Mouse (Mus musculus) right cerebral cortex, adult 2 months (tissue): ENCODE measurements around the gene Ccer2.
A peak's percentile ranks its signal among the peaks of the same experiment; 100 is the strongest.

Source experiments
- DNase-seq, 2 experiments: peaks; one replicate each; pipeline ENCODE4 v3.0.0; 2021 to 2022; ENCODE audit warnings: low spot score in 2 of 2

Gene Ccer2

GRCm38 (mm10) chr7:28790066-28790806 lies 34.3 kb downstream of the Ccer2 start:
- DNase-seq, result no peak

- DNase-seq, result no peak
These were observed 35.7 kb downstream of the Ccer2 start for GRCm38 (mm10) chr7:28791706-28792105.

DNA sequence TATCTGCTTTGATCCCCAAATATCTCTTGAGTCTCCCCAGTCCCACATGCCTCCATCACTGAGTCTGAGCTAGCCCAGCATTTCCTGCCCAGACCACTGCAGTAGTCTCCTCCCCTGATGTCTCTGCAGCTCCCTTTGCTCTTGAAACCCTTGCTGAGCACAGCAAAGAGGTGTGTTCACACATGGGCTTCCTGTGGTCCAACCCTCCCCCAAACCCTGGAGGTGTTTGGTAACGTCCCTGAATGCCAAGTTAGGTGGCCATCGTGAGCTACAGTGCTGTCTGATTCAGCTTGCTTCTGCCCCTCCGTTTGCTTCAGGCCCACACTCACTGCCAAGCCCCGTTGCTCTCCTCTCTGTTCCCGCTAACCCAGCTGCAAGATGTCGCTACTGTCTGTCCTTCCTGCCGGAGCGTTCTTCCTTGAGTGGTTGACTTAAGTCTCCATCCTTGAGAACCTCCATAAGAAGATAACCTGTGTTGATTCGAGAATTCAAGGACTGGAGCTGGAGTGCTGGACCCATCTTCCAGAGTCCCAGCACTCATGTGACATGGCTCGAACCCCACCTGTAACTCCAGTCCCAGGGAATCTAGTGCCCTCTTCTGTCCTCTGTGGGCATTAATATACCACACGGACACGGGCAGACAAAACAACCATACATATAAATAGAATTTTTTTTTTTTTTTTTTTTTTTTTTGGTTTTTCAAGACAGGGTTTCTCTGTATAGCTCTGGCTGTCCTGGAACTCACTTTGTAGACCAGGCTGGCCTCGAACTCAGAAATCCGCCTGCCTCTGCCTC lies 36.6 kb downstream of the Ccer2 start:
- DNase-seq, result no peak

DNA sequence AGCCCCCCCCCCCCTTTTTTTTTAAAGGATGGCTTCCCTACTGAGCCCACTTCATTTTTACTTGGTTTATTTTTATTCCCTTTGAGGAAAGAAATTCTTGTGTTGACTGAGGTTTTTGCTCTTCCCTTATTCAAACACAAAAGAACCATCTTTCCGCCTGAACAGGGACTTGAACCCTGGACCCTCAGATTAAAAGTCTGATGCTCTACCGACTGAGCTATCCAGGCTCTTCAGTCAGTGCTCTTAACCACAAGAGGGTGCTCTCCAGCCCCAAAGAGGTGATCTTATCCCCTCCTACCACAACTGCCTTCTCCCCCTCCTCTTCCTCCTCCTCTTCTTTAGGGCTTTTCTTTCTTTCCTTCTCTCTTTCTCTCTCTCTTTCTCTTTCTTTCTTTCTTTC lies 37.9 kb downstream of the Ccer2 start:
- DNase-seq, result no peak

- no peak for DNase-seq
These were observed 38.5 kb downstream of the Ccer2 start for GRCm38 (mm10) chr7:28794496-28794895.

- DNase-seq, result no peak
These were observed 39.9 kb downstream of the Ccer2 start for GRCm38 (mm10) chr7:28795832-28796231.

DNA sequence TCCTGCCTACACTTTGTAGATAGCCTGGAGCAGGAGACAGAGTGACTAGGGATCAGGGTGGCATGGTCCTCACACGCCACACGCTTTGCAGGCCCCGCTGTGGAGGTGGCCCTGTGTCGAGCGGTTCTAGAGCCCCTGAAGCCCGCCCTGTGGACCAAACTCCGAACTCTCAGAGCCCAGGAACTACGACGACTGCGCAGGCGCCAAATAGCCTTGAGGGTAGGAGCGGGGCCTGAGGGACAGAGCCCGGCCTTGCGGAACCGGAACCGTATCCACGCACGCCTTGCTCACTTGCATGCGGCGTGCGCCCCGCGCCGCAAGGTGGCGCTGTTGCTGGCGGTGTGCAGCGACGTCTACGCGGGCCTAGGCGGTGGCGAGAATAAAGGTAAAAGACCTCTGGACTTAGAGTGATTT lies 40.6 kb downstream of the Ccer2 start:
- peak; percentile 77 to 80 for DNase-seq

GRCm38 (mm10) chr7:28799994-28800393 lies 44.0 kb downstream of the Ccer2 start:
- no peak for DNase-seq

- no peak for DNase-seq
These were observed 45.5 kb downstream of the Ccer2 start for GRCm38 (mm10) chr7:28801451-28801850.

DNA sequence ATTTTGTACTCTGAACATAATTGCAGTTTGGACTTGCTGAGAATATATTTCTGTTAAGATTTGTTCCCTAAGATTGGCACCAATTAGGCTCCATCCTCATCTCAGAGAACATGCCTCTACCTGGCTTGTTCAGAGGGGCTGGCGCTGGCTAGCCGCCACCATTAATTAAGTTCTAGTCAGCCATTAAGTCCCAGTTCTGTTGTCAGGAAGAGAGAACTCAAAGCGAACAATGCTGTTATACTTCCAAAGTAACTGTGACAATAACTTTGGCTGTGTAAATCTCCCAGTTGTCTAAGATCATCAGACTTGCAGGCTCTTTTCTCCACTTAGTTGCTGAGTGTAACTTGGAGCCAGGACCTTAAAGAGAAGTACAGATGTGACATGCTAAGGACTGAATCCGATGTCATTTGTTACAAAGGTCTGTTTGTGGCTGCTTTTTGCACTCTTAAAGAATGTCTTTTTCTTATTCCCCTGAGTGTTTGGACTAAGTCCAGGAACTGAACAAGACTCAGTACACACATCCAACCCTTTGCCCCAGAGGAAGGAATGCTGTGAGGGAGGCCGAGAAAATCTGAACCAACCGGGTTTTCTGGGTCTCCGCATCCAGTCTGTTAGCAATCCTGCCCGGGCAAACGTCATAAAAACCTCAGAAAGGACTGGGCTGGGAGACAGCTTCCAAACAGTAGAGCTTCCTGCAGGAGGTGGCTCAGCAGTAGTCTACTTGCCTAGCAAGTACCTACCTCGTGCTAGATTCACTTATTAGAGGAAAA lies 46.1 kb downstream of the Ccer2 start:
- no peak for DNase-seq

GRCm38 (mm10) chr7:28802846-28803588 lies 47.0 kb downstream of the Ccer2 start:
- no peak for DNase-seq

GRCm38 (mm10) chr7:28803756-28804155 lies 47.8 kb downstream of the Ccer2 start:
- no peak for DNase-seq

GRCm38 (mm10) chr7:28806869-28807268 lies 50.9 kb downstream of the Ccer2 start:
- no peak for DNase-seq

DNA sequence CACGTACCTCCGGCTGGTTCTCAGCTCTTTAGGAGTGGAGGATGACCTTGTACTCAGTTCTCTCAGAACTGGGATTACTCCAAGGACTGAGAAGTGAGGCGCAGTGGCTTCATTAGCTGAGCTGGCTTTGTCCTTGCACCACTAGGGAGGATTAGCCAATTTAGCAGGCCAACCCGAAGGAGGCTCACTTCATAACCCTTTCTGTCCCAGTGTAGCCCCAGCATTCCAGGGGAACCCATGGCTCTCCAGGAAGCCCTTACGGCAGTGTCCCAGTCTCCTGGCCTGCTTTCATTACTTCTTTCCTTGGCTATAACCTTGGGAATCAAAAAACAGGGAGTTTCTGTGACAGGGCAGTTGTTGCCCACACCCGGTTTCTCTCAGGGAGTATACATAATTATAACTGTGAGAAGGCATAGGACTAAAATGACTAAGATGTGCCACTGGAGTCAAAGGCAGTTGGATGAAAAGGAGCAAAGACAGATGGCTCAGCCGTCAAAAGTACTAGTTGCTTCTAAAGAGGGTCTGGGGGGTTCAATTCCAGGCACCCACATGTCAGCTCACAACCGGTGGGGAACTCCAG lies 51.8 kb downstream of the Ccer2 start:
- no peak for DNase-seq

DNA sequence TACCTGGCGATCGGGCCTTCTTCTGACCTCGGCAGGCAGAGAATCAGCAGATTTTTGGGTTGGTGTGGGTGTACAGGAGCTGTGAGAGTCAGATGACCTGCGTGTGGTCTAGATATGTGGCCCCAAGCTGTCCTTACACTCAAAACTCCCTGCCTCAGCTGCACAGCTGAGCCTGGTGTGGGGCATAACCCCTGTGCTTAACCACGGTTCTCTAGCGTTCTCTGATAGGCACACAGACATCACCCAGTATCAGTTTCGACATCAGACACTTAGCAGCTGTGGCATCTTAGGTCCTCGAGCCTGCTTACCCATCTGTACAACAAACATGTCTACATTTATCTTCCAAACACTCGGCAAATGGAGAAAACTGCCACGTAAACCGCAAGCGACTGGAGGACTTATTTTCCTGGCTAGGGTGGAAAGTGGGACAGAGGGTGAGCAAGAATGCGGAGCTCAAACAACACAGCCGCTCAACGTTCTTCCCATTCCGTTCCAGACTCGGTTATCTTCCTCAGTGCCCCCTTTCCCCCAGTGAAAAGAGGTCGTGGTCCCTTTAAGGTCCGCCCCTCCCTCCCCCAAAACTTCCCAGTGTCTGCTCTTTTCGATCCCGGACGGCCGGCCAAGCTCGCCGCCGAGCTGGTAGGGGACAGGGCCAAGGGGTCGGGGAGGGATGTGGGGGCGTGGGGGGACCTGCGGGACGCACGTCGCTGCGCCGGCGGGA lies 52.4 kb downstream of the Ccer2 start, which contains the start of gene Hnrnpl:
Hnrnpl (plus strand) TSS at position 321 of the 721 bp plus-strand sequence.
- DNase-seq, result peak; percentile 52 to 53
